Mouse (Mus musculus): ENCODE measurements around the gene Zfp932. TPM values are rescaled to one million over a fixed set of nuclear protein-coding genes. Genes with fewer than 3 reads are reported as not detected.
"Not testable (repeated sequence)": the region's sequence is repeated elsewhere in the genome, so short reads cannot be mapped to it uniquely, and the experiment has no call there.

The Zfp932 gene
- 6.3 and 11.5 TPM in 2 replicates for polyA plus RNA-seq (2011; ENCODE audit: insufficient read depth, insufficient read length, low replicate concordance, missing spikeins)

DNA sequence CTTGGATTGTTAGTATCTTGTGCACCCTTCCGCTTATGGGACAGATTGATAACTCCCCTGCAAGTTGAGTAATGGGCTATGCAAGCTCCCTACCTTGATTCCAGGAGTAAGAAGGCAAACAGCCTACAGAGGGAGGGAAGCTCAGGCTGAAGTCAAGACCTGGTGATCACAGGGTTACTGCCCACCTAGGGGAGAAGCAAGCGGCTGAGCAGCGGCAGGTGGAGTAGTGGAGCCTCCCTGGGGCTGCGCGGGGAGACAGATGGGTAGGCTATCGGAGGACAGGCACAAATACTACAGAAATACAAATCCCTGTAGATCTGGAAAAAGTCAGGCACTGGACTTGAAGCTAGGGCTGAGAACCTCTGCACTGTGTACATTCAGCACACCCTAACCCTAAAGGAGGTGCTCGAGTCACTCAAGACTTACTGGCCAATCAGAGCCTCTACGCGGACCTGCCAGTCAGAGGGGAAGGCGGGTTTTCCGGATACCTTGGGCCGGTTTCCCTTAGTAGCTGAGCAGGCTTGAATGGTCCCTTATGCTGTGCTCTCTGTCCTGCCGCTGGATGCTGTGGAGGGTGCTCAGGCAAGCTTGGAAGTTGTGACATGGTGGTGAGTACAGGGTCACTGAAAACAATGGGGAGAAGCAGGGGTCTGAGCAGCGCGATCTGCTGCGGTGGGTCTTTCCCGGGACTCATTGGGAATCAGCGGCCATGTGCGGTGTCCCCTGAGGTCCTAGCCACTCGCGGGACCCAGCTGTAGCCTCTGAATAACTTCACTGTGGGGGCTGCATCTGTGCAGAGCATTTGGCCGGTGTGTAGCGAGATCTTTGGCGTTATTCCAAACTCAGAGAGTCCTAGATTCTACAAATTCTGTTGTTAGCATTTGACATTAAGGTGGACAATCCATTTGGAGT, at the start of gene Zfp932:
Gene Zfp932, plus strand, starts transcription at position 496 of the 912 bp plus-strand sequence.
- no CpG with 5 or more reads among the region's 24 CpGs for WGBS
- not testable (repeated sequence) for H3K4me1 ChIP-seq (ENCODE audit: control insufficient read depth, insufficient read depth, low read length); H3K4me3 ChIP-seq (replicated peaks; ENCODE audit: control insufficient read depth, low read depth, low read length); H3K27ac ChIP-seq (ENCODE audit: control insufficient read depth, insufficient read depth, low read depth, low read length, poor library complexity)

GRCm38 (mm10) chr5:109950281-109950680, 46.0 kb upstream of the Zfp932 start:
- Histone ChIP-seq H3K27ac (ENCODE audit: control insufficient read depth, insufficient read depth, low read depth, low read length, poor library complexity) (no peak overlapping the region), H3K4me3 (replicated peaks; ENCODE audit: control insufficient read depth, low read depth, low read length) (no peak overlapping the region), H3K4me1 (ENCODE audit: control insufficient read depth, insufficient read depth, low read length) (no peaks in the 10 kb centered on the region)
- WGBS = no CpG with 5 or more reads among the region's 1 CpGs
- TF ChIP-seq CTCF (IDR thresholded peaks at IDR 0.05; ENCODE audit: control insufficient read depth, insufficient read depth, low read length) (no peak), POLR2A (IDR thresholded peaks at IDR 0.05; ENCODE audit: borderline replicate concordance, control insufficient read depth, low read depth, low read length) (no peak)

- not testable (repeated sequence) for H3K4me1 ChIP-seq (ENCODE audit: control insufficient read depth, insufficient read depth, low read length); H3K27ac ChIP-seq (ENCODE audit: control insufficient read depth, insufficient read depth, low read depth, low read length, poor library complexity); H3K4me3 ChIP-seq (replicated peaks; ENCODE audit: control insufficient read depth, low read depth, low read length)
- no CpG with 5 or more reads among the region's 2 CpGs for WGBS
Measured at GRCm38 (mm10) chr5:109980743-109981142, 15.6 kb upstream of the Zfp932 start.

GRCm38 (mm10) chr5:109995461-109995860, 860 bp upstream of the Zfp932 start:
- not testable (repeated sequence) for H3K4me3 ChIP-seq (replicated peaks; ENCODE audit: control insufficient read depth, low read depth, low read length); H3K4me1 ChIP-seq (ENCODE audit: control insufficient read depth, insufficient read depth, low read length); H3K27ac ChIP-seq (ENCODE audit: control insufficient read depth, insufficient read depth, low read depth, low read length, poor library complexity)
- no CpG with 5 or more reads among the region's 10 CpGs for WGBS

DNA sequence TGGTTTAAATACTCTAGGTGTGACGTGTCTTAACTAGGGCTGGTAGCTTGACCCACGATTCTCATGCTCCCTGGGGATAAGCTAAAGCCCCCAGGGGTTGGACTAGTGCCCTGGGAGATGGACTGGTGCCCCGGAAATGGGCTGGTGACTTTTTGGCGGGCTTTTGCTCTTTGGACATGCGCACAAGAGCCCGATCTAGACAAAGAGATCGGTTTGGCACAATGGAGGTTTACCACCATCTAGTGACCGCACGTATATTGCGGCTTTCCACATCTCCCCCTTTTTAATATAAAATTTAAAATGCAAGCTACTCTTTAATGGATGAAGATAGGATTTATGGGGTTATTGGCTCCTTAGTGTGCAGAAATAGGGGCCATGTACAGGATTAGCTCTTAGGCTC, 19.5 kb downstream of the Zfp932 start:
- not testable (repeated sequence) for H3K4me1 ChIP-seq (ENCODE audit: control insufficient read depth, insufficient read depth, low read length); H3K4me3 ChIP-seq (replicated peaks; ENCODE audit: control insufficient read depth, low read depth, low read length); H3K27ac ChIP-seq (ENCODE audit: control insufficient read depth, insufficient read depth, low read depth, low read length, poor library complexity)
- whole genome bisulfite sequencing = 73% methylated on average over 10 of the region's 10 CpGs

DNA sequence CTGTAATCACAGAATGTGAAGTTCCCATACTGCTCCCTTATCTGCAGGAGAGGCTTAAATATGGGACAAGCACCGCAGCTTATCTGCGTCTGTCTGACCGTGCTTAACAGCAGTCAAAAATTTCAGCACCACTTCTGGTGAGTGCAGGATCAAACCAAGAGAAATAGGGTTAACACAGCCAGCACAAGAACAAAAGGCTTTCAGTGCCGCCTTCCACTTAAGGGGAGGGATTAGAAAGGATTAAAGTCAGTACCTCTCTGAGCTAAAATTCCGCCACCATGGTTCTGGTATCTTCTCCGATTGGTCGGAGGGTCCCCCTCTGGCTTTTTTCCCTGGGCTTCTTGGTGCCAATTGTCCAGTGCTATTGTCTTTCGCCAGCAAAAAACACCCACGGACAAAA, 27.0 kb downstream of the Zfp932 start:
- Histone ChIP-seq H3K4me3 (replicated peaks; ENCODE audit: control insufficient read depth, low read depth, low read length) (no peak overlapping the region), H3K4me1 (ENCODE audit: control insufficient read depth, insufficient read depth, low read length) (no peaks in the 10 kb centered on the region), H3K27ac (ENCODE audit: control insufficient read depth, insufficient read depth, low read depth, low read length, poor library complexity) (no peak overlapping the region)
- WGBS = 50% methylated on average over 9 of the region's 9 CpGs
- TF ChIP-seq CTCF (IDR thresholded peaks at IDR 0.05; ENCODE audit: control insufficient read depth, insufficient read depth, low read length) (no peak), POLR2A (IDR thresholded peaks at IDR 0.05; ENCODE audit: borderline replicate concordance, control insufficient read depth, low read depth, low read length) (no peak)

GRCm38 (mm10) chr5:110023694-110024427, 27.5 kb downstream of the Zfp932 start:
- not testable (repeated sequence) for H3K4me1 ChIP-seq (ENCODE audit: control insufficient read depth, insufficient read depth, low read length); H3K4me3 ChIP-seq (replicated peaks; ENCODE audit: control insufficient read depth, low read depth, low read length); H3K27ac ChIP-seq (ENCODE audit: control insufficient read depth, insufficient read depth, low read depth, low read length, poor library complexity)
- 34% methylated on average over 8 of the region's 8 CpGs for WGBS

- WGBS = 2% methylated on average over 19 of the region's 19 CpGs
- Histone ChIP-seq H3K27ac (ENCODE audit: control insufficient read depth, insufficient read depth, low read depth, low read length, poor library complexity) (peak overlapping the region; percentile 46; the same call in 1 of the 2 replicates), H3K4me1 (ENCODE audit: control insufficient read depth, insufficient read depth, low read length) (no peaks in the 10 kb centered on the region), H3K4me3 (replicated peaks; ENCODE audit: control insufficient read depth, low read depth, low read length) (peak overlapping the region; percentile 78)
- TF ChIP-seq CTCF (IDR thresholded peaks at IDR 0.05; ENCODE audit: control insufficient read depth, insufficient read depth, low read length) (no peak), POLR2A (IDR thresholded peaks at IDR 0.05; ENCODE audit: borderline replicate concordance, control insufficient read depth, low read depth, low read length) (no peak)
Measured at GRCm38 (mm10) chr5:110057637-110058408, 61.5 kb downstream of the Zfp932 start.

Other genes starting within 250 kb of the Zfp932 start
- 0.97 and 6.3 TPM in 2 replicates for gene 4930522L14Rik, start 244.6 kb upstream of the Zfp932 start, polyA plus RNA-seq (2011; ENCODE audit: insufficient read depth, insufficient read length, low replicate concordance, missing spikeins)
- 1.2 TPM in 2 replicates for gene Gm15446, start 73.1 kb upstream of the Zfp932 start, polyA plus RNA-seq (2011; ENCODE audit: insufficient read depth, insufficient read length, low replicate concordance, missing spikeins)
- 0.54 TPM in 1 of 2 replicates, not detected in the other for gene Gm17655, start 76.0 kb downstream of the Zfp932 start, polyA plus RNA-seq (2011; ENCODE audit: insufficient read depth, insufficient read length, low replicate concordance, missing spikeins)
- gene Gm35315, start 97.9 kb downstream of the Zfp932 start, polyA plus RNA-seq (2011; ENCODE audit: insufficient read depth, insufficient read length, low replicate concordance, missing spikeins) = 0.45 TPM in 1 of 2 replicates, not detected in the other
- gene Plcxd1, start 103.4 kb downstream of the Zfp932 start, polyA plus RNA-seq (2011; ENCODE audit: insufficient read depth, insufficient read length, low replicate concordance, missing spikeins) = not detected in 2 replicates
- gene Gtpbp6, start 111.7 kb downstream of the Zfp932 start, polyA plus RNA-seq (2011; ENCODE audit: insufficient read depth, insufficient read length, low replicate concordance, missing spikeins) = 30.6 and 70.2 TPM in 2 replicates
- 1.5 and 3.3 TPM in 2 replicates for gene Zfp605, start 113.6 kb downstream of the Zfp932 start, polyA plus RNA-seq (2011; ENCODE audit: insufficient read depth, insufficient read length, low replicate concordance, missing spikeins)
- gene Chfr, start 139.3 kb downstream of the Zfp932 start, polyA plus RNA-seq (2011; ENCODE audit: insufficient read depth, insufficient read length, low replicate concordance, missing spikeins) = 26.9 and 42.5 TPM in 2 replicates
- 4.9 and 11.2 TPM in 2 replicates for gene Golga3, start 180.2 kb downstream of the Zfp932 start, polyA plus RNA-seq (2011; ENCODE audit: insufficient read depth, insufficient read length, low replicate concordance, missing spikeins)
- 10.0 and 21.0 TPM in 2 replicates for gene Ankle2, start 234.5 kb downstream of the Zfp932 start, polyA plus RNA-seq (2011; ENCODE audit: insufficient read depth, insufficient read length, low replicate concordance, missing spikeins)

Data from bone marrow, adult 2 months (tissue).